Mouse (Mus musculus): Measurements from ENCODE around the gene Hlcs.

DNA sequence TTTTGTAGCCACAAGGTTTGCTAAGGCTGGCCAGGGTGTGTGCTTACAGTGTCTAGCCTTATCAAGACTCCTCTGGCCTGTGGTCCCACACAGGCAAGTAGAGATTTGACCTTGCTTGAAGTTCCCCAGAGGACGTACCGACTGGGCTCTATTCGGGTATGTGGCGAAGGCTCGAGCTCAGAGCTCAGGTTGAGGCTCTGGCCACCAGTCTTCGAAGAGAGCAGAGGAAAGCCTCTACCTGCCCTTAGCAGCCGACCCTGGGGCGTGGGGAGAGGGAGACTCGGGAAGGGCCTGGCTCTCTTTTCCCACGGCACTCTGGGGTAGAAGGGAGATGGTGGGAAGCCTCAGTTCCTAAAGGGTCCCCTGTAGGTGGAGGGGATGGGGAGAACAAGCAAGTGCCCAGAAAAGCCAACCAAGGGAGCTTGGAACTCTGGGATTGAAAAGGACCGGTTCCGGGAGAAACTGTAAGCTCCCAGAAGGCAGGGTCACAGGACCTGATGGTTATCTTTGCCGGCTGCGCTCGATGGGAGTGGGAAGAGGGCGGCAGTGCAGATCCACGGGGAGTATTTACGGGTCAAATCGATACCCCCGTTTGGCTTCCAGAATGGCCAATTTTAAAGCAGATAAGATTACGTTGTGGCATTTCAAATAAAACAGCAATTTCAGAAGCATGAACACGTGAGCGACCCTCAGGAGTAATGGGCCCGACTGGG, 220.1 kb downstream of the Hlcs start:
- TF ChIP-seq CTCF (conservative IDR thresholded peaks at IDR 0.05; ENCODE audit: low read length) (no peak), NANOG (IDR thresholded peaks at IDR 0.05; ENCODE audit: borderline replicate concordance, low read length) (no peak), POU5F1 (IDR thresholded peaks at IDR 0.05; ENCODE audit: borderline replicate concordance, low read length) (no peak)
